Mouse (Mus musculus): Measurements from ENCODE around the gene Htr6.

DNA sequence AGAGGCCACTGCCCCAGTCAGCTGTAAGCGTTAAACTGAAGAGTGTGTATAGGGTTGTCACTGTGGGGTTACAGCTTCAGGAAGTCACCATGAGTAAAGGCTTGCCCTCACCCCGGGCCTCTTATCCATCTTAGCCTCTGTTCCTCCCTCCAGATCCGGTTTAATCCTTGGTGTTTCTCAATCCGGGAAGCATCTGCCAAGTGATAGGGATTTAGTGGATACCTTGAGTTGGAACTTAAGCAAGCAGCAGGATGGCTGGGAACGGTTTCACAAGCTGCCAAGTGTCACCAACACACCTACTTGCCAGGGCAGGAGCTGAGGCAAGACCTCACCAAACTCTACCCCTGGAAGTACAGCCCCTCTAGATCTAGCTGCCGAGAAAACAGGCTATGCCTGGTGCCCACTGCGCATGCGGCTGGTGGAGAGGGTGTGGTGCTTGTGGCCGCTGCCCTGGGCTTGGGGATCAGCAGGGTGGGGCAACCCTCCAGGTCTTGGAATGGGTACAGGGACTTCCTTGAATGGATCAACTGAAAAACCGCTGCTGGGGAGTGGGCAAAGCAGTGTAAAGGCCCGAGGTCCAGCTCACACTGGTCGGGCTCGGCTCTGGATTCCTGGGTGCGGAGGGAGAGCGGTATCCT, 15.1 kb upstream of the Htr6 start:
- TF ChIP-seq CTCF (IDR thresholded peaks at IDR 0.05; ENCODE audit: control insufficient read depth, insufficient read depth, low read length) (no peak), POLR2A (IDR thresholded peaks at IDR 0.05; ENCODE audit: borderline replicate concordance, control insufficient read depth, low read depth, low read length) (no peak)

All from bone marrow, adult 2 months (tissue).